Mouse (Mus musculus): Measurements from ENCODE around the gene Gm10310. TPM values are rescaled to one million over a fixed set of nuclear protein-coding genes. Genes with fewer than 3 reads are reported as not detected.
"Not testable (repeated sequence)": the region's sequence is repeated elsewhere in the genome, so short reads cannot be mapped to it uniquely, and the experiment has no call there.

Gm10310 gene
- not detected for total RNA-seq (2021)

DNA sequence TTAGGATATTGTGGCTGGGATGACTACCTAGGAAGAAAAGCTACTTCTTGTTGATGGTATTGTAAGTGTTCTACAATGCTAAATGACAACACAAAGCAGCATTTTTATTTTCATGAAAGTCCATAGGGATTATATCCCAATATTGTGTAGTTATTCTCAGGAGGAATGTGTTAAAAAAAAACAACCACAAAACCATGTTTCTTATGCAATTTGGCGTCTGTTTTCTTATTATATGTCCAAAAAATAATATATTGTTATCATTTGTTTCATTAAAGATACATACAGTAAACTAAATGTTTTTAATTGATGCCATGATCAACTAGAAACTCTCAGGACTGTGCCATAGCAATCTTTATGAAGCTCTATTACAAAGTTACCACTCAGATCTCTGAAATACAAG lies at the start of gene Gm10310:
TSS of gene Gm10310 (minus strand) at position 101 of the 400 bp plus-strand sequence.
- intact Hi-C loops (cut with DNase I); DNase-seq (ENCODE audit: extremely low spot score in 1 of 2, low spot score in 2 of 2): not testable (repeated sequence)

DNA sequence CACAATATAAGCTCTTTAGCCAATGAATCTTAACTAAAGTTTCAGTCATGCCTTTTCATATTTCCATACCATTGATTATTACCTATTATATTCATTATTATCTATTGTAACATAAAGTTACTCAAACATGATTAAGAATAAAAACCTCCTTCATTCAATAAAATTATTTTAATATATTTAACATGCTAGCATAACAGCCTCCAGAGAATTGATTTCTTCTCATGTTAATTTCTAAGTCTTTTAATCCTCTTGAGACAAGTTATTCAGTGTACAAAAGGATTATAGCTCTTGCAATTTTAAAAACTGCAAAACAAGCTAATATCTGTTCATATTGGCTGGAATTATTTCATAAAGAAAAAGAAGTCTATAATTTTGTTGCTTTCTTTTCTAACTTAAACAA lies 45.2 kb upstream of the Gm10310 start, which contains the start of gene Olfr821:
TSS of gene Olfr821 (plus strand) at position 301 of the 400 bp plus-strand sequence.
- no peak for DNase-seq (ENCODE audit: extremely low spot score in 1 of 2, low spot score in 2 of 2)

DNA sequence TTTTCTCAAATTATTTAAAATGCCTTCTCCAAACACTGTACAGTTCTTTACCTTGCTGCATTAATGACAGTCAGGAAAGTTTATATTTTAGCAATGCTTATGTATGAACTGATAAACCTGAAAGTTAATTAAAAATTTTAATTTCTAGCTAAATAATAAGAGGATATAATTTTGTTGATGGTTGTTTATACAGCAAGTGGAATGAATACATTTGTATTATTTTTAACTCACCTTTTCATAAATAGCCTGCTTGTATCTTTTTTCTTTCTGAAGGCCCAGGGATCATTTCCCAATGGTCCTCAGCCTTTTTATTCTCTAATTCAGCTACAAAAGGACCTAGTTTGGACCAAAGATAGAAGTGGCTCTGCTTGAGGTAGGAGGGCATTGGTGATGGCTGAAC lies 27.5 kb upstream of the Gm10310 start, which contains the start of gene Olfr820:
TSS of gene Olfr820 (plus strand) at position 301 of the 400 bp plus-strand sequence.
- intact Hi-C loops (cut with DNase I), result no loop called here
- no peak for DNase-seq (ENCODE audit: extremely low spot score in 1 of 2, low spot score in 2 of 2)

More for the DNA sequence above, 45.2 kb upstream of the Gm10310 start, which contains the start of gene Olfr821:
- intact Hi-C loops (cut with DNase I), result no loop called here

DNA sequence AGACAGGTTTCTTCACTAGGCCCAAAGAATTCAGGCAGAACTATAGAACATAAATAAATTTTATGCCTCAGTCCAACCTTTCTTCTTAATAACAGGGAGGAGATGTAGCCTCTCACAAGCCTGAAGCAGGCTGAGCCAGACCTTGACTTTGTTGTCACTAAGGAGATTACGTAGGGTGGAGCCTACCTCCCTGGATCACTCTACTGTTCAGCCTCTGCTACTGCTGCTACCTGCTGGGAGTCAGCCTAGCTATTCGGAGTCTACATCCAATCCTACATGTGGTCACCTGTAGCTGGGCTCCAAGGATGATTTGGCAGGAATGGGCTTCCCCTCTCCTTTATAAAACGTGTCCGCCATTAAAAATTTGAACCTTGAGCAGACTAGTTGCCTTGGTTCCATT lies 20.5 kb upstream of the Gm10310 start:
- DNase-seq (ENCODE audit: extremely low spot score in 1 of 2, low spot score in 2 of 2), result not testable (repeated sequence)

DNA sequence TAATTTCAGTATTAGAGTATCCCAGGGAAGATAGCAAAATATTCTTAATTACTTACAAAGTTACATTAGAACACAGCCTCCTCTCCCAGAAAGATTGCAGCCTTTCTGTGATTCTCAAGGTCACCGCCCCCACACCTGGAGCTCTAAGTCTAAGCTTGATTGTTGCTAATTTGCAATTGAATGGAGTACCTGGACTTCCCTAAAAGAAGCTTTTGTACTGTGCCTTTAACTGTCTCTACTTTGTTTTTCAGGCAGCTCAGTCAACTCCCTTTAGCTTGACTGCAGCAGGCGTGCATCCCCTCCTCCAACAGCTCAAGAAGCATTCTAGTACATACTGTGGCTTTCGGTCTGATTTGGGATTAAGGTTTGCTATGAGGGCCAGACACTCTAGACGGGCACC lies 19.2 kb upstream of the Gm10310 start:
- intact Hi-C loops (cut with DNase I), result not testable (repeated sequence)

More for the DNA sequence above, 20.5 kb upstream of the Gm10310 start:
- intact Hi-C loops (cut with DNase I), result not testable (repeated sequence)

DNA sequence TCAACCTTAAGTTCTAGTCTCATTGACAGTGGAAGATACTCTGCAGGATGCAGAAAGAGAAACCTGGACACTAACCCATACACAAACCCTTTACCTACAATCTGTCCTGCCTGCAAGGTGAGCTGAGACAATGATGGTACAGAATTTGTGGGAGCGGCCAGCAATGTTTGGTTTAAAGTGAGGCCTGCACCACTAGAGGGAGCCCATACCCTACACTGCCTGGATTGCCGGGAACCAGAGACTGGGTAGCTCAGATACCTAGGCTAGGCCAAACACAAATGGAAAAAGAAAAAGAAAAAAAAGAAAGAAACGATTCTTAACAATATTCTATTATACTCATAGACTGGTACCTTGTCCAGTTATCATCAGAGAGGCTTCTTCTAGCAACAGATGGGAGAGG lies 3.0 kb downstream of the Gm10310 start:
- intact Hi-C loops (cut with DNase I); DNase-seq (ENCODE audit: extremely low spot score in 1 of 2, low spot score in 2 of 2): not testable (repeated sequence)

More for the DNA sequence above, 19.2 kb upstream of the Gm10310 start:
- DNase-seq (ENCODE audit: extremely low spot score in 1 of 2, low spot score in 2 of 2), result not testable (repeated sequence)

DNA sequence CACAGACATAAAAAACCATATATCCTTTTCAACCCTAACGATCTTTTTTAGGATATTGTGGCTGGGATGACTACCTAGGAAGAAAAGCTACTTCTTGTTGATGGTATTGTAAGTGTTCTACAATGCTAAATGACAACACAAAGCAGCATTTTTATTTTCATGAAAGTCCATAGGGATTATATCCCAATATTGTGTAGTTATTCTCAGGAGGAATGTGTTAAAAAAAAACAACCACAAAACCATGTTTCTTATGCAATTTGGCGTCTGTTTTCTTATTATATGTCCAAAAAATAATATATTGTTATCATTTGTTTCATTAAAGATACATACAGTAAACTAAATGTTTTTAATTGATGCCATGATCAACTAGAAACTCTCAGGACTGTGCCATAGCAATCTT lies 8.8 kb downstream of the Gm10310 start, which contains the start of gene Olfr247:
TSS of gene Olfr247 (minus strand) at position 101 of the 400 bp plus-strand sequence.
- intact Hi-C loops (cut with DNase I); DNase-seq (ENCODE audit: extremely low spot score in 1 of 2, low spot score in 2 of 2): not testable (repeated sequence)

DNA sequence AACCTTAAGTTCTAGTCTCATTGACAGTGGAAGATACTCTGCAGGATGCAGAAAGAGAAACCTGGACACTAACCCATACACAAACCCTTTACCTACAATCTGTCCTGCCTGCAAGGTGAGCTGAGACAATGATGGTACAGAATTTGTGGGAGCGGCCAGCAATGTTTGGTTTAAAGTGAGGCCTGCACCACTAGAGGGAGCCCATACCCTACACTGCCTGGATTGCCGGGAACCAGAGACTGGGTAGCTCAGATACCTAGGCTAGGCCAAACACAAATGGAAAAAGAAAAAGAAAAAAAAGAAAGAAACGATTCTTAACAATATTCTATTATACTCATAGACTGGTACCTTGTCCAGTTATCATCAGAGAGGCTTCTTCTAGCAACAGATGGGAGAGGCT lies 11.9 kb downstream of the Gm10310 start:
- intact Hi-C loops (cut with DNase I), result not testable (repeated sequence)

DNA sequence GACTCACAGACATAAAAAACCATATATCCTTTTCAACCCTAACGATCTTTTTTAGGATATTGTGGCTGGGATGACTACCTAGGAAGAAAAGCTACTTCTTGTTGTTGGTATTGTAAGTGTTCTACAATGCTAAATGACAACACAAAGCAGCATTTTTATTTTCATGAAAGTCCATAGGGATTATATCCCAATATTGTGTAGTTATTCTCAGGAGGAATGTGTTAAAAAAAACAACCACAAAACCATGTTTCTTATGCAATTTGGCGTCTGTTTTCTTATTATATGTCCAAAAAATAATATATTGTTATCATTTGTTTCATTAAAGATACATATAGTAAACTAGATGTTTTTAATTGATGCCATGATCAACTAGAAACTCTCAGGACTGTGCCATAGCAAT lies 17.7 kb downstream of the Gm10310 start, which contains the start of gene Olfr819:
TSS of gene Olfr819 (minus strand) at position 101 of the 400 bp plus-strand sequence.
- intact Hi-C loops (cut with DNase I); DNase-seq (ENCODE audit: extremely low spot score in 1 of 2, low spot score in 2 of 2): not testable (repeated sequence)

More for the DNA sequence above, 11.9 kb downstream of the Gm10310 start:
- not testable (repeated sequence) for DNase-seq (ENCODE audit: extremely low spot score in 1 of 2, low spot score in 2 of 2)

DNA sequence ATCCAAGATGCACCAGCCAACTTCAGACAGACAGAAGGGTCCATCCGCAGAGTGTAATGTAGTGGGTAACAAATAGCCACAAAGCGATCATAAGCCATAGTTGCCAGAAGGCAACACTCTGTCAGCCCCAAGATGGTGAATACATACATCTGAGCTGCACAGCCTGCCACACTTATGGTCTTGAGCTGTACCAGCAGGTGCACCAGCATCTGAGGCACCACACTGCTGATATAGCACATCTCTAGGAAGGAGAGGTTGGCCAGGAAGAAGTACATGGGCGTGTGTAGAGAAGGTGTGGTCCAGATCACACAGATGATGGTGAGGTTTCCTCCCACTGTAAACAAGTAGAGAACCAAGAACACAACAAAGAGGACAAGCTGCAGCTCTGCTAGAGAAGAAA lies 18.6 kb downstream of the Gm10310 start:
- intact Hi-C loops (cut with DNase I), result not testable (repeated sequence)

DNA sequence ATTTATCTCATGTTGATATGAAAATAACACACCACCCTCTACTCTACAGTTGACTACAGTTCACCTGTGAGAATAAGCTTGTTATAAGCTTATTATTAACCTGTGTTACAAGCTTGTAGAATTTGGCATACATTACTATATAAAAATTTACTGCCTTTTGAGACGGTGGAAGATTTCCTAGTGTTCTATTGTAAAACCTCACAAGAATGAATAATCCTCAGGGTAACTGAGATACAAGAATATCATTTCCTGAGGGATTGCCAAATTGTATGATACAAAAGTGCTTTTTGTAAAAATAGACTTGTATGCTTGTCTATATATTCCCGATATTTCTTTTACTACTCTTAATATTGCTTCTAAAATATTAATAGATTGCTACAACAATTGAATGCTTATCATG lies 35.9 kb downstream of the Gm10310 start, which contains the start of gene Olfr818:
TSS of gene Olfr818 (minus strand) at position 101 of the 400 bp plus-strand sequence.
- no peak for DNase-seq (ENCODE audit: extremely low spot score in 1 of 2, low spot score in 2 of 2)
- intact Hi-C loops (cut with DNase I), result no loop called here

More for the DNA sequence above, 18.6 kb downstream of the Gm10310 start:
- not testable (repeated sequence) for DNase-seq (ENCODE audit: extremely low spot score in 1 of 2, low spot score in 2 of 2)

Other genes with a start within 250 kb of the Gm10310 start
- gene Olfr806, start 243.1 kb downstream of the Gm10310 start, total RNA-seq (2021), result not detected
- not detected for gene Olfr807, start 227.3 kb downstream of the Gm10310 start, total RNA-seq (2021)
- gene Olfr808, start 219.6 kb downstream of the Gm10310 start, total RNA-seq (2021), result not detected
- gene Olfr809, start 210.4 kb downstream of the Gm10310 start, total RNA-seq (2021), result not detected
- not detected for gene Olfr810, start 190.1 kb downstream of the Gm10310 start, total RNA-seq (2021)
- not detected for gene Olfr811, start 180.7 kb downstream of the Gm10310 start, total RNA-seq (2021)
- gene Olfr812, start 139.0 kb downstream of the Gm10310 start, total RNA-seq (2021), result not detected
- not detected for gene Olfr813, start 129.7 kb downstream of the Gm10310 start, total RNA-seq (2021)
- gene Olfr814, start 105.2 kb downstream of the Gm10310 start, total RNA-seq (2021), result not detected
- not detected for gene Olfr815, start 79.2 kb downstream of the Gm10310 start, total RNA-seq (2021)
- not detected for gene Olfr816, start 69.5 kb downstream of the Gm10310 start, total RNA-seq (2021)
- gene Olfr818, start 36.0 kb downstream of the Gm10310 start, total RNA-seq (2021), result not detected
- gene Olfr819, start 17.8 kb downstream of the Gm10310 start, total RNA-seq (2021), result not detected
- not detected for gene Olfr247, start 8.9 kb downstream of the Gm10310 start, total RNA-seq (2021)
- gene Olfr820, start 27.6 kb upstream of the Gm10310 start, total RNA-seq (2021), result not detected
- gene Olfr821, start 45.3 kb upstream of the Gm10310 start, total RNA-seq (2021), result not detected
- not detected for gene Olfr822, start 86.1 kb upstream of the Gm10310 start, total RNA-seq (2021)
- gene Olfr823, start 130.3 kb upstream of the Gm10310 start, total RNA-seq (2021), result not detected
- not detected for gene Olfr824, start 144.9 kb upstream of the Gm10310 start, total RNA-seq (2021)
- gene Olfr825, start 181.7 kb upstream of the Gm10310 start, total RNA-seq (2021), result not detected
- not detected for gene Olfr826, start 199.1 kb upstream of the Gm10310 start, total RNA-seq (2021)
- not detected for gene Olfr827, start 229.3 kb upstream of the Gm10310 start, total RNA-seq (2021)

Measured in left cerebral cortex, postnatal 10 days (tissue).